Mouse (Mus musculus) erythroblast, adult 5-6 weeks (primary cell): Measurements from ENCODE around the gene Rbsn. TPM values are rescaled to one million over a fixed set of nuclear protein-coding genes. Genes with fewer than 3 reads are reported as not detected.

ENCODE experiments used
- ATAC-seq: replicated peaks from 2 replicates; pipeline ENCODE4 v1.8.0; 2016; ENCODE audit warnings: moderate number of reproducible peaks, mild to moderate bottlenecking, moderate TSS enrichment, inconsistent platforms; ENCODE audit not compliant: poor library complexity, low FRiP score, severe bottlenecking
- total RNA-seq, 2 experiments: library from RNA; stranded (forward) in 1 of 2; stranded (reverse) in 1 of 2; fragments of 150-400 nt in 1 of 2; fragments of 200-764, 138-1000 nt in 1 of 2; gene quantifications; 2 replicates each; pipeline versions ENCODE4 v1.2.3 to v1.2.4; 2015 to 2017; ENCODE audit warnings: low replicate concordance in 2 of 2

The Rbsn gene
- total RNA-seq, 2 experiments from 2014 or later: 8.1 to 8.9 TPM

DNA sequence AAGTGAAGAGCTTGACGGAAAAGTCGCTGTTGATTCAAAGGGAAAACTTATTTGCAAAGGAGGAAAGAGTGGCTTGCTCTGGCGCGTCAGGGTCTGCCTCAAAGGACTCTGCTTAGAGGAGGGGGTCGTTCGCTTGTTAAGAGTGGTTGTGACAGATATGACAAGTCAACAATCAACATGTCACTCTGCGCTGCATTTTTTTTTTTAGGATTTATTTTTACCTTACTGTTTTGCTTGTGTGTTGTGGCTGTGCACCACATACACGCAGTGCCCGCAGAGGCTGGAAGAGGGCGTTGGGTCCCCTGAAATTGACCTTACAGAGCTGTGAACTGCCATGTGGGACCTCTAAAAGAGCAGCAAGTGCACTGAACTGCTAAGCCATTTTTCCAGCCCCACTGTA lies 30.5 kb downstream of the Rbsn start:
- ATAC-seq: 0 out of 2 replicates have a peak, but pooled peaks have one; percentile 61

DNA sequence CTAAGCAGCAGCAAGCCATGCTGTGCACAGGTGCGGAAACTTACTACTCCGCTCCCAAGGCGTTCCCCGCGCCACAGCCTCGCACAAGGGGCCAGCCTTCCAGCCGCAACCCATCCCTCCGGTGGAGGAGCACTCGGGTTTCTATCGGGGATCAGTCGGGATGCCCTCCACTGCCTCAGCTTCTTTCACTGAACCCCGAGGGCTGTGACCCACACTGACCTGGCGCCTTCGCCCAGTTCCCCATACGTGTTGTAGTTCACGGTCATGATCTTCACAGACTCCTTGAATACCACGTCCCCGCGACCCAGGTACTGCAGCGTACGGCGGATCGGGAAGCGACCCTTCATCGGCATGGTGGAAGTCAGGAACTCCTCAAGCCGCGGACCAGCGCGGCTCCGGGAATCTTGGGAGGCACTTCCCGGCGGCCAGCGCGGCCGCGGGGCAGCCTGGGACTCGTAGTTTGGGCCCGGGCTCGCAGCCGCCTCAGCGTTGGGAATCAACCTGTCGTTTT lies 31.0 kb downstream of the Rbsn start, which contains the start of gene Mrps25:
Gene Mrps25 (minus strand): TSS at position 413 of the 511 bp plus-strand sequence.
- ATAC-seq: peak; percentile 89

DNA sequence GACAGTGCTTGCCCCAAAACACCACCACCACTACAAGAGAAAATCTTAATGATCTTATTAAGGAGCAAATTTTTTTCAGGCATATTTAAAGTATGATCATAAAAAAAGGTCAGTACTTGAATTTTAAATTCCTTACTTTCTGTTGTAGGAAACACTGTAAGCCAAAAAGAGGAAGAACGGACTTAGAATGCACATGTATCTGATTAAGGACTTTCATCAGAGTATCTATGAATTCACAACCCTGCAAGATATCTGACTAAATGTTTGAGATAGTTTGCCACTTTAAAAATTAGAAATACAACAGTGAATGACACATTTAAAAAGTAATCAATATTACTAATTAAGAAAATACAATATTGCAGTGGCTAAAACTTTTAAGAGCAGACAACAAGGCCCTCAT lies 38.3 kb downstream of the Rbsn start:
- ATAC-seq: no peak

DNA sequence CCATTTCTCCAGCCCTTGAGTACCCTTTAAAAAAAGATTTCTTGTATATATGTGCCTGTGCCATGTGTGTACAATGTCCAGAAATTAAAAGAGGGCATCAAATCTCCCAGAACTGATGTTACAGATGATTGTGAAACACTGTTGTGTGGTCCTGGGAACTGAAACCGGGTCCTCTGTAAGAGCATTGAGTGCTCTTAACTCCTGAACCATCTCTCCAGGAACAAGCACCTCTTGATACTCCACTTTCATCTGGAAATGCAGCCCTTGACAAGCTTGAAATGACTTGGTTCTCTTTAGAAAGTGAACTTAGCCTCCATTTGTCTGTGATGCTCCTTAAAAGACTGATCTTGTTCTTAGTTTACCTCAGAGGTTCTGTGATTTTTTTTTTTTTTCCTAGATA lies 52.0 kb downstream of the Rbsn start:
- no peak for ATAC-seq

DNA sequence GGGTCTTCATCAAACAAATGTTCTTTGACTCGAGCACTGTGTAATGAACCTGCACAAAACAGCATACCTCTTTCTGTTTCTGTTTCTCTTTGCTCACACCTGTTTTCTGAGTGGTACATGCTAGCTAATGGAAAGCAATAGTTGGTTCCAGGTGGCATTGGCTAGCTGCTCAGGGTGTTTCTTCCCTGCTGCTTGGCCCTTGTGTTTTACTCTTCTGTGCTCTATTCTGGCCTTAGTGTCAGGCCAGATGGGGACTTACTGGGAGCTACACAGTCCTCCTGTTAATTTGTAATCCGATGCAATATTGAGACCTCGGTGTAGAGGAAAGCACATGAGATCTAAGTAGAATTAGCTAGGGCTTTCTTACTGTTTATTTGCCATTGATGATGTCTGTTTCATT lies 55.9 kb downstream of the Rbsn start:
- no peak for ATAC-seq

DNA sequence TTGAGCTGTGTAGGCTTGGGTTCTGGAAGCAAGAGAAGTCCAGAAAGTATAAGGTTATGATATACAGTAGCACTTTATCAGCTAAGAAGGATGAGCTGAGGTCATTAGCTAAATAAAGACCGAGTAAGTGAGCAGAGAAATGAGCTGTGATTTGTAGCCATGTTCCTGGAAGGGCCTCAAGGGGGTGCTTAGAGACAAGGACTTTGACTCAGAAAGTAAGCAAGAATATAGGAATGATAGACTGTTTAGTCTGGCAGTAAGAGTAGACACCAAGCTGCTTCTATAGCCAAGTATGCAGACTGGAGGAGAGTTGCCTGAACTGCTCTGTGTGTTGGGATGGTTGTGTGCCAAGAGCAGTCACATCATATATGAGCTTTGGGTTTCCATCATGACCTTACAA lies 61.0 kb downstream of the Rbsn start:
- ATAC-seq: no peak

DNA sequence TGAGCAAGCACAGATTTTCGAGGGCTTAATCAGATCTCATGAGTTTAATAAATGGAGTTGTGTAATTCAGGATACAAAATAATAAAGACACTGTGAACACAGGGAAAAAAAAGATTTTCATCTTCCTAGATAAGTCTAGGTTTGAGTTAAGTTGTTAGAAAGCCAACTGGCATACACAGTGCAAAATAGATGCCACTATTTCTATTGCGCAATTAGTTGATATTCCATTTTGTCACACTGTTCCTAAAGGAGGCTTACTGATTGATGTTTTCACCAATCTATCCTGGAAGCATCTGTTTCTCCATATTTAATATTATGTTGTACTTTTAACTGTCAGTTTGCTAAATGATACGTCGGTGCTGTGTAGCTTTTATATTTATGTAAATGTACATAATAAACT lies 68.8 kb downstream of the Rbsn start:
- no peak for ATAC-seq

Other genes with a start within 250 kb of the Rbsn start
- gene Fgd5, start 236.0 kb downstream of the Rbsn start, total RNA-seq (2015; ENCODE audit: low replicate concordance): not detected in 2 replicates
- gene Fgd5, start 236.0 kb downstream of the Rbsn start, total RNA-seq (2017; ENCODE audit: low replicate concordance): 0.70 TPM in 1 of 2 replicates, not detected in the other
- 15.2 and 17.1 TPM in 2 replicates for gene Nr2c2, start 123.5 kb downstream of the Rbsn start, total RNA-seq (2015; ENCODE audit: low replicate concordance)
- 19.3 and 25.2 TPM in 2 replicates for gene Nr2c2, start 123.5 kb downstream of the Rbsn start, total RNA-seq (2017; ENCODE audit: low replicate concordance)
- gene Mrps25, start 30.9 kb downstream of the Rbsn start, total RNA-seq (2015; ENCODE audit: low replicate concordance): 3.3 and 10.9 TPM in 2 replicates
- 12.4 and 12.8 TPM in 2 replicates for gene Mrps25, start 30.9 kb downstream of the Rbsn start, total RNA-seq (2017; ENCODE audit: low replicate concordance)
- not detected in 2 replicates for gene Trh, start 29.7 kb upstream of the Rbsn start, total RNA-seq (2015; ENCODE audit: low replicate concordance)
- not detected in 2 replicates for gene Trh, start 29.7 kb upstream of the Rbsn start, total RNA-seq (2017; ENCODE audit: low replicate concordance)